Mouse (Mus musculus) kidney, postnatal 14 days (tissue): ENCODE data around the gene Gm20388.
A peak's percentile ranks its signal among the peaks of the same experiment; 100 is the strongest.

ENCODE experiments used
- DNase-seq: peaks from one replicate; pipeline ENCODE4 v3.0.0; 2022; ENCODE audit warnings: mixed read lengths

The Gm20388 gene

GRCm38 (mm10) chr8:121806126-121806525 is 1895.5 kb downstream of the Gm20388 start:
- no peak for DNase-seq

- DNase-seq, result no peak
These were observed 1897.4 kb downstream of the Gm20388 start for GRCm38 (mm10) chr8:121808032-121808431.

- DNase-seq, result no peak
These were observed 1899.0 kb downstream of the Gm20388 start for GRCm38 (mm10) chr8:121809524-121810155.

GRCm38 (mm10) chr8:121811502-121811901 is 1900.9 kb downstream of the Gm20388 start:
- no peak for DNase-seq

GRCm38 (mm10) chr8:121811931-121812570 is 1901.4 kb downstream of the Gm20388 start:
- no peak for DNase-seq

GRCm38 (mm10) chr8:121818226-121818625 is 1907.6 kb downstream of the Gm20388 start:
- no peak for DNase-seq

- no peak for DNase-seq
These were observed 1910.2 kb downstream of the Gm20388 start for GRCm38 (mm10) chr8:121820840-121821239.

GRCm38 (mm10) chr8:121821320-121821719 is 1910.7 kb downstream of the Gm20388 start:
- no peak for DNase-seq

- no peak for DNase-seq
These were observed 1911.1 kb downstream of the Gm20388 start for GRCm38 (mm10) chr8:121821770-121822169.

GRCm38 (mm10) chr8:121827726-121828125 is 1917.1 kb downstream of the Gm20388 start:
- no peak for DNase-seq

GRCm38 (mm10) chr8:121828376-121829023 is 1917.9 kb downstream of the Gm20388 start:
- no peak for DNase-seq

GRCm38 (mm10) chr8:121829048-121829776 is 1918.6 kb downstream of the Gm20388 start, which contains the start of gene Klhdc4:
TSS of gene Klhdc4 (minus strand) at chr8:121829569.
- peak; percentile 90 for DNase-seq

- no peak for DNase-seq
These were observed 1919.2 kb downstream of the Gm20388 start for GRCm38 (mm10) chr8:121829777-121830362.

GRCm38 (mm10) chr8:121832061-121832460 is 1921.4 kb downstream of the Gm20388 start:
- DNase-seq, result no peak

- peak; percentile 64 for DNase-seq
These were observed 1921.9 kb downstream of the Gm20388 start for GRCm38 (mm10) chr8:121832503-121832902.

- peak; percentile 18 for DNase-seq
These were observed 1930.6 kb downstream of the Gm20388 start for GRCm38 (mm10) chr8:121841242-121841641.

- DNase-seq, result no peak
These were observed 1931.7 kb downstream of the Gm20388 start for GRCm38 (mm10) chr8:121842064-121842955.

- no peak for DNase-seq
These were observed 1932.6 kb downstream of the Gm20388 start for GRCm38 (mm10) chr8:121843184-121843733.

- no peak for DNase-seq
These were observed 1934.1 kb downstream of the Gm20388 start for GRCm38 (mm10) chr8:121844765-121845164.

GRCm38 (mm10) chr8:121846815-121847214 is 1936.2 kb downstream of the Gm20388 start:
- no peak for DNase-seq

- no peak for DNase-seq
These were observed 1936.7 kb downstream of the Gm20388 start for GRCm38 (mm10) chr8:121847261-121847822.
